Mouse (Mus musculus) spleen, adult 18-20 months (tissue): ENCODE results near the gene Ccr9.

Source experiments
- DNase-seq, 2 experiments: peaks; one replicate each; pipeline ENCODE4 v3.0.0; 2022; ENCODE audit warnings: mixed read lengths in 2 of 2

Ccr9 gene

GRCm38 (mm10) chr9:123806267-123806666 is 128.0 kb downstream of the Ccr9 start, which contains the start of gene Cxcr6:
Gene Cxcr6 (plus strand): TSS chr9:123806475.
- no peak for DNase-seq

DNA sequence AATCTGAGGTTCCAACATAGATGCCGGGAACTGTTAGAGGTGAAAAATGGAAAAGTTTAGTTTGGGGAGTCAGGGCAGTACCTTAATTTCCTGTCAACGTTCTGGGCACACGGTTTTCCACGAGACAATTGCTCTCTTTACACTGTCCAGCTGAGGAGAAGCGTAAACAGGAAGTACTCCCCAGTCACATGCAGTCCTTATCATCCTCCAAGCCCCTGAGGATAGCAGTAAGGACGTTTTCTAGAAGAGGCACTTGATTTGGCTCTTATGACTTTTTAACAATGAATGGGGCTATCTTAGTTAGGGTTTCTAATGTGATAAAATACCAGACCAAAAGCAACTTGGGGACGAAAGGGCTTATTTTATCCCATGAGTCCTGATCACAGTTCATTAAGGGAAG is 130.3 kb downstream of the Ccr9 start:
- DNase-seq: no peak

DNA sequence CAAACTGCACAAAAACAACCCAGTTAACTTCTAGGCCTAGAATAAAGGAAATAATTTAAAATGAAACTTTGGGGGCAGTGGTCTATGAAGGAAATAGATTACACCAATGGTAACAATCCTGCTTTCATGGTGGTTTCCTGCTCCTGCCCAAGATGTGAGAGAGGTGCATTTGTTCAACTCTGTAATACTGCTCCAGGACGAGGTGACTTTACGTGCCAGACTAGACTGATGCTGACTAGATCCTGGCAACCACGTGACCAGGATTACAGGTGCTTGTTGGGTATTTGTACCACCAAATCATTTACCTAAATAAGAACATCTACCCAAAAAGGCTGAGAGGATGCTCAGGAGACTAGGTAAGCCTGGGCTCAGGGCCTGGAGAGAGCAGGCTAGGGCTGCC is 133.6 kb downstream of the Ccr9 start:
- no peak for DNase-seq

DNA sequence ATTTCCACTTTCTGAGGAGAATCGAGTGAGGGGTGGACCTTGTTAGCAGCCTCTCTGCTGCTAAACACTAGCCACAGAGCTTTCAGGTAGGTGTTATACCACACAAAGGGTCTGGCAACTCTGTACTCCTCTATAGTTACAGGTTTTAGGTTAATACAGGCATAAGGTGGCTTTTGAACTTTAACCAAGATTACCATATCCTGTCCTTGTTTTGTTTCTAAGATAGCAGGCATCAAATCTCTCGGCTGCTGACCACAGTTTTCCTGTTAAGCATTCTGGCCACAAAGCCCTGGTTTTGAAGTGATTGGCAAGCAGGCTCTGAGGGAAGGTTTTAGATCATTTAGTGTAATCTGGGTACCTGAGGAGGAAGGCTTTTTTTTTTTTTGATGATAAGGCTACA is 136.1 kb downstream of the Ccr9 start:
- DNase-seq: no peak

DNA sequence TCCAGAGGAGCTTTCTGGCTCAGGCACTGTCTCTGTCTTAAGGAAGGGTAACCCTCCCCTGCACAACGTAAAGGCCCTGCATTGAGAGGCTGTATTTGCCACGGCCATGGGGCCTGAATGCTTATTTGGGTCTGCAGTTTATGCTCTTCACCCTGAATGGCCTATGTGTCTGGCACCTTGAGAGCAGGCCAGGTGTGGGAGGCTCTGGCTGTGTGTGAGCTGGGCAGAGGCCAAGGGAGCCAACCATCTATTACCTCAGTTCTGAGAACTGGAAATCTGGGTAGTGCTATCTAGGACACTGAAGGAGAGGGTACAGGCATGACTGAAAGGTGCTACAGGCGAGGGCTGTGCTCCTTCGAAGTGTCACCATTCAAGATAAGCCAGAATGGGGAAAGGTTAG is 136.6 kb downstream of the Ccr9 start:
- no peak for DNase-seq

GRCm38 (mm10) chr9:123815444-123815843 is 137.2 kb downstream of the Ccr9 start:
- DNase-seq: no peak

GRCm38 (mm10) chr9:123815996-123816395 is 137.8 kb downstream of the Ccr9 start:
- DNase-seq: no peak

DNA sequence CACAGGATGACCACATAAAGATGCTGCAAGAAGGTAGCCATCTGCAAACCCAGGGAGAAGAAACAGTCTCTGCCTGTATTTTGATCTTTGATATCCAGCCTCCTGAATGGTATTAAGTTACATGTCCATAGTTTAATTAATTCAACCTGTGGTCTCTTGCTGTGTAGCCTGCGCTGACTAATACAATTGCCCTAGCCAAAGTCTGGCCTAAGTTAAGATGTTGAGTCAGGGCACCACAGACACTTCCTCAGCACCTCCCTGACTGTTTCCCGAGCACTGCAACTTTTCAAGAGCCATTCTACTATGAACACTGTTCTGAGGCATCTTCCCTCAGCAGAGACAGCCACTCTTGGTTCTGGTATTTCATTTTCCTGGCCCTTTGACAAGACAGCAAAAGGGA is 140.4 kb downstream of the Ccr9 start:
- DNase-seq: no peak

- no peak for DNase-seq
Measured at GRCm38 (mm10) chr9:123826631-123827030, 148.4 kb downstream of the Ccr9 start.

DNA sequence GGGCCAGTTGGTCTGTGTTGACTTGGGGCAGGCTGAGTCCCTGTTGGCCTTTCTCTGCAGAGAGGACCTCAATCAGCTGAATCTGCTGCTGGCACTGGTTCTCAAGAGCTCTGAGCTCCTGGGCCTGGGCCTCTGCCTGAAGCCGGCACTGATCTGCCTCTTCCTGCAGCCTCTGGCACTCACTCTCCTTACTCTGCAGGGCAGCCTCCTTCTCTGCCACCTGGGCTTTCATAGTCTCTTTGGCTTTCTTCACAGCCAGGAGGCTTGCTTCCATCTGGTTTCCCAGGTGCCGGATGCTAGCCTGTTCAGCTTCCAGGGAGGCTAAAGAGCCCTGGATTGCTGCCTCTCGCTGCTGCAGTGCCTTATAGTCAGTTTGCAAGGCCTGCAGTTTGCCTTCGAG is 150.7 kb downstream of the Ccr9 start:
- no peak for DNase-seq
